Mouse (Mus musculus) forebrain, embryonic 16.5 days (tissue): ENCODE data around the gene Hist1h3h. TPM values are rescaled to one million over a fixed set of nuclear protein-coding genes. Genes with fewer than 3 reads are reported as not detected.
"Not testable (repeated sequence)": the region's sequence is repeated elsewhere in the genome, so short reads cannot be mapped to it uniquely, and the experiment has no call there.

ENCODE experiments used
- ATAC-seq: fragments of 200-750 bp; cut with Nextera tagmentation; 2 replicates; pipeline ENCODE4 v1.8.0; 2017; ENCODE audit warnings: mild to moderate bottlenecking, moderate library complexity
- H3K27ac ChIP-seq: fragments of 300-500 bp; sonication (generic); 2 replicates; pipeline ENCODE4 v1.5.1; 2014; ENCODE audit warnings: low read length, control low read depth
- H3K27me3 ChIP-seq: fragments of 300-500 bp; sonication (generic); replicated peaks from 2 replicates; pipeline ENCODE4 v1.6.1; 2014; ENCODE audit warnings: low read length; ENCODE audit not compliant: control insufficient read depth, insufficient read depth
- H3K36me3 ChIP-seq: fragments of 300-500 bp; sonication (generic); 2 replicates; pipeline ENCODE4 v1.6.1; 2014; ENCODE audit not compliant: control insufficient read depth, insufficient read depth
- H3K4me1 ChIP-seq: fragments of 300-500 bp; sonication (generic); replicated peaks from 2 replicates; pipeline ENCODE4 v1.6.1; 2014; ENCODE audit warnings: low read length; ENCODE audit not compliant: control insufficient read depth, insufficient read depth
- H3K4me2 ChIP-seq: fragments of 300-500 bp; sonication (generic); 2 replicates; pipeline ENCODE4 v1.6.1; 2014; ENCODE audit warnings: mild to moderate bottlenecking, low read length, control low read depth
- H3K4me3 ChIP-seq: fragments of 300-500 bp; sonication (generic); replicated peaks from 2 replicates; pipeline ENCODE4 v1.5.1; 2014; ENCODE audit warnings: mild to moderate bottlenecking, low read length, control low read depth
- H3K9ac ChIP-seq: fragments of 300-500 bp; sonication (generic); replicated peaks from 2 replicates; pipeline ENCODE4 v1.6.1; 2014; ENCODE audit warnings: low read depth, low read length, control low read depth
- H3K9me3 ChIP-seq: fragments of 300-500 bp; sonication (generic); 2 replicates; pipeline ENCODE4 v1.6.1; 2016; ENCODE audit warnings: low read length; ENCODE audit not compliant: control insufficient read depth
- WGBS: fragments of 180-500 bp; shearing (Covaris S2); extraction: QIAGEN DNeasy Blood & Tissue Kit; methylation state at CpG from one replicate; pipeline ENCODE4 v1.1.7; 2014; 5-methylcytosine and 5-hydroxymethylcytosine counted together
- polyA plus RNA-seq: library from polyadenylated mRNA; unstranded; fragments of >200 nt; fragmentation: Nextera tagmentation; extraction: Ambion mirVana; gene quantifications from 2 replicates; pipeline ENCODE4 v1.2.1, GENCODE M21; 2015

The Hist1h3h gene
- polyA plus RNA-seq, 1 experiment from 2014 or later: 2.2 TPM

DNA sequence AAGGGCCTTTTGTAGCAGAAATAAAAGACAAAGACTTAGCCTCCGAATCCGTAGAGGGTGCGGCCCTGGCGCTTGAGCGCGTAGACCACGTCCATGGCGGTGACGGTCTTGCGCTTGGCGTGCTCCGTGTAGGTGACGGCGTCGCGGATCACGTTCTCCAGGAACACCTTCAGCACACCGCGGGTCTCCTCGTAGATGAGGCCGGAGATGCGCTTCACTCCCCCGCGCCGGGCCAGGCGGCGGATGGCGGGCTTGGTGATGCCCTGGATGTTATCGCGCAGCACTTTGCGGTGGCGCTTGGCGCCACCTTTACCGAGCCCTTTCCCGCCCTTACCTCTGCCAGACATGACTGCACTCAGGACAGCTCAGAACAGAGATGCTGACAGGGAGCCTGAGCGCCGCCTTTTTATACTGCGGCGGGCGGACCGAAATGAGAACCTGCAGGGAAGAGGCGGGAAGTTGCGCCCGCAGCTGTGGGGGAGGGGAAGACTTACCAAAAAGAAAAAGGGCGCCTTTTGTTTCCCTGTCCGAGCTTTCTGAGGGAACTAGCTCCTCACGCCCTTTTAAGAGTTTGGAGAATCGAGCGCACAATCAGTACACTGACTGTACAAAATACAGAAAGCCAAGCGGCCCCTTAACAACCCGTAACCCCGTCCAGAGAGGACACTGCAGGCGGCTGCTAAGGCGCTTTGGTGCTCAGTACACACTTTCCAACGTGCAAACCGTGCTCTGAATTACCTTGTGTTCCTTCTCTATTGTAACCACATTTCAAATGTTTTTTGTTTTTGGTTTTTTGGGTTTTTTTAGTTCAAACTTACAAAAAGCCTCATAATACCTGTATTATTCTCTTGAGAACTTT is 32.9 kb downstream of the Hist1h3h start, which contains the start of gene Hist1h4k:
TSS of gene Hist1h4k (minus strand) at position 347 of the 859 bp plus-strand sequence.
- H3K27me3 ChIP-seq, H3K9me3 ChIP-seq, H3K36me3 ChIP-seq: not testable (repeated sequence)
- peak; percentile 85 for ATAC-seq
- Histone ChIP-seq H3K27ac (peak within 1 kb of the TSS; percentile 92), H3K4me2 (peak within 1 kb of the TSS; percentile 82), H3K4me3 (peak within 1 kb of the TSS; percentile 70), H3K9ac (peak within 1 kb of the TSS; percentile 63), H3K4me1 (peaks cover 21% of the 10 kb centered on the region)
- WGBS: under 1% methylated on average over 44 of the region's 56 CpGs

DNA sequence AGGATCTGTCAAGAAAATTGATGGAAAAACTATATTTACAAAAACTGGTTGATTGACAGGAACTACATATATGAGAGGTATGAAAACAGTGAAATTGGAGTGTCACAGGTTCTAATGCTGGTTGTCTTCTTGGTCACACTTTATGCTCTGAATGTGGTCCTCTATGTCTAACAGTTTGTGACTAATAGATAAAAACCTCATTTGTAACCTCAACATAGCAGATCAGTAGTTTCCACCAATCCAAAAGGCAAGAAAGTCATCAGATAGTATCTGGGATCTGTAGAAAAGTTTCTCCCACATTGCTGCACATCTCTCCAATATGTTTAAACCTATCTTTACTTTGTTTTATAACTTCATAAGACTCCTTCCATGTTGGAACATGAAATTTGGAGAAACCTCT is 34.0 kb downstream of the Hist1h3h start:
- H3K4me2 ChIP-seq: no peak overlapping the region
- peaks cover 21% of the 10 kb centered on the region for H3K4me1 ChIP-seq
- no peaks in the 10 kb centered on the region for H3K9me3 ChIP-seq
- no peak overlapping the region for H3K27ac ChIP-seq
- no peak for ATAC-seq
- no peak overlapping the region for H3K9ac ChIP-seq
- H3K27me3 ChIP-seq: no peaks in the 10 kb centered on the region
- no peaks in the 10 kb centered on the region for H3K36me3 ChIP-seq
- H3K4me3 ChIP-seq: no peak overlapping the region

DNA sequence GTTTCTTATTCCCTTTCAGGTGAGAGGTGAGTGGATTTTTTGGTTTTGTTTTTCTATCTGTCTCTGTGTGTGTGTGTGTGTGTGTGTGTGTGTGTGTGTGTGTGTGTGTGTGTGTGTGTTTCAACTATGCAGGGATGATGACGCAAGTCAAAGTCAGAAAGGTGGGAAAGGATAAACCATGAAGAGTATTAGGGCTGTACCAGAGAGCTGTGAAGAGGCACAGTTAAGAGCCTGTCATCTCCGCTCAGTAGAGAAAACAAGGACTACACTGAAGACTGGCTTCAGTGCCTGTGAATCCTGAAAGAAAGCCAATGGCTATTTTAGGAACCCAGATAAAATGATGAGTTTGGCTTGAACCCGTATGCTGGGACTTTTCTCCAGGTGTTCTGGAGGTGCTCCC is 34.4 kb downstream of the Hist1h3h start:
- H3K4me2 ChIP-seq: no peak overlapping the region
- 72% methylated on average over 3 of the region's 3 CpGs for WGBS
- H3K9me3 ChIP-seq: no peaks in the 10 kb centered on the region
- H3K4me3 ChIP-seq: no peak overlapping the region
- no peaks in the 10 kb centered on the region for H3K36me3 ChIP-seq
- H3K9ac ChIP-seq: no peak overlapping the region
- H3K27me3 ChIP-seq: no peaks in the 10 kb centered on the region
- H3K4me1 ChIP-seq: peaks cover 21% of the 10 kb centered on the region
- no peak overlapping the region for H3K27ac ChIP-seq
- no peak for ATAC-seq

DNA sequence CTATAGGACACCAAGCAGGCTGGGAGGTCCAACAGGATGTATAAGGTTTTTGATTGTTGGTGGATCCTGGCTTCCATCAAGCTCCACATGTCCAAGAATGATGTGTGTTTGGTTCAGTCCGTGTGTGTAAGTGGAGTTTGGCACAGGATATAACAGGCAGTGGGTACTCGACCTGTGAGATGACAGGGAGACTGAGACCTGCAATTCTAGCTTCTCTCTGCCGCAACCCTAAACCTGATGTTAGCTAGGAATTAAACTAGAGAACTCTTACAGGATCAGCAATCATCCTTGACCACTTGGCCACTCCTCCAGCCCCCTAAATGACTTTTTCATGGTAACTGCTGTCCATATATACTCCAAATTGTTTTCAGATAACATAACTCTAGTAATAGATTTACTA is 34.9 kb downstream of the Hist1h3h start:
- no peak for ATAC-seq
- WGBS: 42% methylated on average over 3 of the region's 3 CpGs
- Histone ChIP-seq H3K9me3 (no peaks in the 10 kb centered on the region), H3K27ac (peak overlapping the region; percentile 37; the same call in 1 of the 2 replicates), H3K9ac (no peak overlapping the region; the same call in 1 of the 2 replicates), H3K27me3 (no peaks in the 10 kb centered on the region), H3K4me2 (peak overlapping the region; percentile 25; the same call in 1 of the 2 replicates), H3K4me1 (peaks cover 19% of the 10 kb centered on the region), H3K36me3 (no peaks in the 10 kb centered on the region), H3K4me3 (no peak overlapping the region)

DNA sequence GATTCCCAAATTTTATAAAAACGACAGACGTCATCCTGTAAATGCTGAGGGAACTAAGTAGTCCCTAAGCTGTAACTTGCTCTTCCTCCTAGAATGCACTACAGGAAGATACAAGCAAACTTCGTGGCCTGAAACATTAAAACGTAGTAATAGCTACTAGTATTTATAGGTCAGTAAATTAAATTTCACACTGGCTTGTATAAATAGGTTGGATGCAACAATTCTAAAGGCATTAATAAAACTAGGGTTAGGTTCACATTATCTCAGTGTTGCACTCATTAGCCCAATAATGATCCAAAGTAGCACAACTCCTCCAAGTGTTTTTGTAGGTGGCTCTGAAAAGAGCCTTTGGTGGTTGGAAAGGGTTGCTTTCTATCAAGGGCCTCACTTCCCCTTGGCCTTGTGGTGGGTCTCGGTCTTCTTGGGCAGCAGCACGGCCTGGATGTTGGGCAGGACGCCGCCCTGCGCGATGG is 35.6 kb downstream of the Hist1h3h start:
- Histone ChIP-seq H3K9me3 (no peaks in the 10 kb centered on the region), H3K4me1 (peaks cover 16% of the 10 kb centered on the region), H3K36me3 (no peaks in the 10 kb centered on the region), H3K27me3 (no peaks in the 10 kb centered on the region), H3K4me3 (peak overlapping the region; percentile 51), H3K4me2 (peak overlapping the region; percentile 85), H3K9ac (peak overlapping the region; percentile 64), H3K27ac (peak overlapping the region; percentile 94)
- no peak for ATAC-seq
- 1% methylated on average over 10 of the region's 10 CpGs for WGBS

DNA sequence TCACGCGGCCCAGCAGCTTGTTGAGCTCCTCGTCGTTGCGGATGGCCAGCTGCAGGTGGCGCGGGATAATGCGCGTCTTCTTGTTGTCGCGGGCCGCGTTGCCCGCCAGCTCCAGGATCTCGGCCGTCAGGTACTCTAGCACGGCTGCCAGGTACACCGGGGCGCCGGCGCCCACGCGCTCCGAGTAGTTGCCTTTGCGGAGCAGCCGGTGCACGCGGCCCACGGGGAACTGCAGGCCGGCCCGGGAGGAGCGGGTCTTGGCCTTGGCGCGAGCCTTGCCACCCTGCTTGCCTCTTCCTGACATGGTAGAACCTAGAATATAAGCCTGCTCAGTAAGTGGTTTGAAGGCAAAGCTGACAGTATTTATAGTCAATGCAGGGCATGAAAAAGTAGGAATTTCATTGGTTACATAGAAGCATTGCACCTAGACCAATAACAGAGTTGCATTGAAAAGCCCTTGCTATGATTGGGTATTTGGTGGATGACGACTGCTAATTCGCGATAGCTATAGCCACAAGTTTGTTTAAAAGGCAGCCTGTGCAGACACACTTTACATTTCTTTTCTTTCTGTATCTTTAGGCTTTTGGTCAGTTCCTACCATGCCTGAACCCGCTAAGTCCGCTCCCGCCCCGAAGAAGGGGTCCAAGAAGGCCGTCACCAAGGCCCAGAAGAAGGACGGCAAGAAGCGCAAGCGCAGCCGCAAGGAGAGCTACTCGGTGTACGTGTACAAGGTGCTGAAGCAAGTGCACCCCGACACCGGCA is 36.2 kb downstream of the Hist1h3h start, which contains the start of the genes Hist1h2ak and Hist1h2bn:
TSS of gene Hist1h2ak (minus strand) at position 304 of the 762 bp plus-strand sequence.
TSS of gene Hist1h2bn (plus strand) at position 600 of the 762 bp plus-strand sequence.
- peak within 1 kb of the TSS; percentile 85 for H3K4me2 ChIP-seq
- peak; percentile 95 for ATAC-seq
- H3K27me3 ChIP-seq, H3K9me3 ChIP-seq, H3K36me3 ChIP-seq: not testable (repeated sequence)
- peaks cover 13% of the 10 kb centered on the region for H3K4me1 ChIP-seq
- WGBS: under 1% methylated on average over 32 of the region's 50 CpGs
- peak within 1 kb of the TSS; percentile 51 for H3K4me3 ChIP-seq
- H3K9ac ChIP-seq: peak within 1 kb of the TSS; percentile 64
- peak within 1 kb of the TSS; percentile 94 for H3K27ac ChIP-seq

DNA sequence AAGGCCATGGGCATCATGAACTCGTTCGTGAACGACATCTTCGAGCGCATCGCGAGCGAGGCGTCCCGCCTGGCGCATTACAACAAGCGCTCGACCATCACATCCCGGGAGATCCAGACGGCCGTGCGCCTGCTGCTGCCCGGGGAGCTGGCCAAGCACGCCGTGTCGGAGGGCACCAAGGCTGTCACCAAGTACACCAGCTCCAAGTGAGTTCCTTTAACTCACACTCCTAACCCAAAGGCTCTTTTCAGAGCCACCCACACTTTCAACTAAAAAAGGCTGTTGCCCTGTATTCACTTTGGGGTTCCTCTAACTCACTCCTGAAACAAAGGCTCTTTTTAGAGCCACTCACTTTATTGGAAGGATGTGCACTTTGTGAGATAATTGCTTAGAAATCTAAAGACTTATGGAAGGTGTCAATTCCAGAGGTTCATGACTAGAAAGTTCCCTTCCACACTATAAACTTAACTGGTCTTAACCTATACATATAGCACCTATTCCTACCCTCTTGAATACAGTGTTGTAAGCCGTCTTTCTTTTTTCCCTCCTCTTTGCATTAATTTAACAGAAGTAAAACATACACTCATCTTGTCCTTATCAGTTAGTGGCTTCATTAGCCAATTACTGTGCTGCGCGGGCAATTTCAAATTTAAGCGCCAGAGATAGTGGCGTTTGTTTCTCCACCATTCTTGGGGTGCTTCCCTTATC is 37.0 kb downstream of the Hist1h3h start:
- not testable (repeated sequence) for H3K9me3 ChIP-seq, H3K27me3 ChIP-seq, ATAC-seq, H3K36me3 ChIP-seq
- WGBS: 0% methylated on average over 8 of the region's 26 CpGs
- Histone ChIP-seq H3K4me3 (peak overlapping the region; percentile 51), H3K4me2 (peak overlapping the region; percentile 66), H3K9ac (0 out of 2 replicates have a peak overlapping the region, but pooled peaks have one; percentile 29), H3K4me1 (peaks cover 11% of the 10 kb centered on the region), H3K27ac (peak overlapping the region; percentile 86)

DNA sequence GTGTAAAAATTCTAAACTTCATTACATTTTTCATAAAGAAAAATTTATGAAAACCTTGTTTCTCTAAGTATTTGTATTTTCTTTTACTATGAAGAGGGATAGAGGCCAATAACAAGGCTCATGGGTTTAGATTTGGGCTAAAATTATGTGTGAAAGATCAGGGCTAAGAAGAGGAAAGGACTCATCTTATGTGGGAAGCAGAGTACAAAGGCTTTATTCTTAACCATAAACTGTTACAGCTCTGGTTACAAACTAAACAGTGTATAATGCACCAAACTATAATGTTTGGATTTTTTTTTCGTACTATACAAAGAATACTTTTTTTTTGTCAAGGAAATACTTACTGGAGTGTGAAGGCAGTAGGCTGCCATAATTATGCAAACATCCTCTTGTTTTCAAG is 38.2 kb downstream of the Hist1h3h start:
- Histone ChIP-seq H3K4me3 (no peak overlapping the region), H3K4me1 (peaks cover 11% of the 10 kb centered on the region), H3K9me3 (no peaks in the 10 kb centered on the region), H3K9ac (no peak overlapping the region), H3K27me3 (no peaks in the 10 kb centered on the region), H3K27ac (no peak overlapping the region), H3K36me3 (no peaks in the 10 kb centered on the region), H3K4me2 (no peak overlapping the region)
- no peak for ATAC-seq
- WGBS: 61% methylated on average over 1 of the region's 1 CpGs
